Mouse (Mus musculus): Measurements from ENCODE around the gene Phospho1. TPM values are rescaled to one million over a fixed set of nuclear protein-coding genes. Genes with fewer than 3 reads are reported as not detected.

Phospho1 gene
- polyA plus RNA-seq (2015; fragmentation: Illumina TruSeq; extraction: RNeasy Lipid Tissue Mini Kit (QIAGEN cat#74804); ENCODE audit: insufficient read depth, low read depth, low replicate concordance), result not detected

GRCm38 (mm10) chr11:95824071-95824876 is at the start of gene Phospho1:
Gene Phospho1 (plus strand): TSS chr11:95824499.

GRCm38 (mm10) chr11:95837059-95837458 is 12.8 kb downstream of the Phospho1 start, which contains the start of gene Gngt2:
Gene Gngt2 (plus strand): TSS chr11:95837216.

GRCm38 (mm10) chr11:95842074-95842681 is 17.9 kb downstream of the Phospho1 start, which contains the start of gene Abi3:
Gene Abi3 (minus strand): TSS chr11:95842476.

Other genes starting within 250 kb of the Phospho1 start
- gene Ngfr, start 236.8 kb upstream of the Phospho1 start, polyA plus RNA-seq (2015; fragmentation: Illumina TruSeq; extraction: RNeasy Lipid Tissue Mini Kit (QIAGEN cat#74804); ENCODE audit: insufficient read depth, low read depth, low replicate concordance), result 0.31 TPM
- 18.9 TPM for gene Phb, start 157.5 kb upstream of the Phospho1 start, polyA plus RNA-seq (2015; fragmentation: Illumina TruSeq; extraction: RNeasy Lipid Tissue Mini Kit (QIAGEN cat#74804); ENCODE audit: insufficient read depth, low read depth, low replicate concordance)
- gene Zfp652, start 111.8 kb upstream of the Phospho1 start, polyA plus RNA-seq (2015; fragmentation: Illumina TruSeq; extraction: RNeasy Lipid Tissue Mini Kit (QIAGEN cat#74804); ENCODE audit: insufficient read depth, low read depth, low replicate concordance), result 8.2 TPM
- not detected for gene B130006D01Rik, start 100.9 kb upstream of the Phospho1 start, polyA plus RNA-seq (2015; fragmentation: Illumina TruSeq; extraction: RNeasy Lipid Tissue Mini Kit (QIAGEN cat#74804); ENCODE audit: insufficient read depth, low read depth, low replicate concordance)
- gene Gngt2, start 12.7 kb downstream of the Phospho1 start, polyA plus RNA-seq (2015; fragmentation: Illumina TruSeq; extraction: RNeasy Lipid Tissue Mini Kit (QIAGEN cat#74804); ENCODE audit: insufficient read depth, low read depth, low replicate concordance), result 25.4 TPM
- gene Abi3, start 18.0 kb downstream of the Phospho1 start, polyA plus RNA-seq (2015; fragmentation: Illumina TruSeq; extraction: RNeasy Lipid Tissue Mini Kit (QIAGEN cat#74804); ENCODE audit: insufficient read depth, low read depth, low replicate concordance), result 4.9 TPM
- gene B4galnt2, start 90.4 kb downstream of the Phospho1 start, polyA plus RNA-seq (2015; fragmentation: Illumina TruSeq; extraction: RNeasy Lipid Tissue Mini Kit (QIAGEN cat#74804); ENCODE audit: insufficient read depth, low read depth, low replicate concordance), result not detected
- gene Igf2bp1, start 181.4 kb downstream of the Phospho1 start, polyA plus RNA-seq (2015; fragmentation: Illumina TruSeq; extraction: RNeasy Lipid Tissue Mini Kit (QIAGEN cat#74804); ENCODE audit: insufficient read depth, low read depth, low replicate concordance), result not detected
- not detected for gene Gip, start 200.0 kb downstream of the Phospho1 start, polyA plus RNA-seq (2015; fragmentation: Illumina TruSeq; extraction: RNeasy Lipid Tissue Mini Kit (QIAGEN cat#74804); ENCODE audit: insufficient read depth, low read depth, low replicate concordance)
- gene Snf8, start 210.4 kb downstream of the Phospho1 start, polyA plus RNA-seq (2015; fragmentation: Illumina TruSeq; extraction: RNeasy Lipid Tissue Mini Kit (QIAGEN cat#74804); ENCODE audit: insufficient read depth, low read depth, low replicate concordance), result 24.3 TPM
- 10.0 TPM for gene Ube2z, start 240.9 kb downstream of the Phospho1 start, polyA plus RNA-seq (2015; fragmentation: Illumina TruSeq; extraction: RNeasy Lipid Tissue Mini Kit (QIAGEN cat#74804); ENCODE audit: insufficient read depth, low read depth, low replicate concordance)

Measured in pancreas, adult 10 weeks (tissue).